22 mouse cellular contexts compared by ENCODE assay signal in genomic region chr2:50835511-50836320, GRCm38 (mm10).
DNase-seq lines count a peak whose midpoint lies in the region; ATAC-seq lines count a peak whose summit lies in the region.
"Had no signal": no experiment of that assay in that cellular context is flagged by ENCODE, and none has a peak within 500 bp of the region (broad histone marks: within the 10 kb centered on the region; RNA-seq: fewer than 3 reads in every experiment).

No protein-coding gene starts in this region.

- no peak overlapping the region for H3K9ac ChIP-seq in forebrain, embryonic 13.5 days
- H3K9ac ChIP-seq in forebrain, embryonic 12.5 days: no peak overlapping the region
- H3K9ac ChIP-seq in heart, embryonic 12.5 days: no peak overlapping the region
- H3K9ac ChIP-seq in midbrain, embryonic 11.5 days (ENCODE audit: low read length): no peak overlapping the region
- H3K9ac ChIP-seq in midbrain, embryonic 13.5 days (replicated peaks): no peak overlapping the region
- H3K9ac ChIP-seq: embryonic facial prominence, embryonic 12.5 days; hindbrain, embryonic 15.5 days; kidney, embryonic 15.5 days had no signal

- DNase-seq in heart, adult 11 months: peak; percentile 40
- DNase-seq in midbrain, embryonic 11.5 days (ENCODE audit: low spot score, missing footprints): peak; percentile 41
- DNase-seq in telencephalon, adult 2 months (ENCODE audit: low read depth, low spot score): peak; percentile 24
- no peak for DNase-seq in layer of hippocampus, adult 9-11 months
- DNase-seq: adrenal gland, postnatal 14 days; B cell, adult 2 months; cerebellum, adult 11 months; cerebellum, adult 9-10 months; cerebellum, postnatal 25 days; gastrocnemius, postnatal 36 days; heart, adult 18-20 months; kidney, adult 2 months had no signal

- H3K4me2 ChIP-seq in forebrain, embryonic 13.5 days: no peak overlapping the region
- no peak overlapping the region for H3K4me2 ChIP-seq in forebrain, embryonic 12.5 days
- H3K4me2 ChIP-seq in heart, embryonic 12.5 days: no peak overlapping the region
- no peak overlapping the region for H3K4me2 ChIP-seq in midbrain, embryonic 11.5 days
- H3K4me2 ChIP-seq in midbrain, embryonic 13.5 days (replicated peaks): no peak overlapping the region
- H3K4me2 ChIP-seq: embryonic facial prominence, embryonic 12.5 days; hindbrain, embryonic 15.5 days; kidney, embryonic 15.5 days had no signal

- no peaks in the 10 kb centered on the region for H3K36me3 ChIP-seq in forebrain, embryonic 13.5 days (ENCODE audit: poor library complexity, severe bottlenecking)
- no peaks in the 10 kb centered on the region for H3K36me3 ChIP-seq in forebrain, embryonic 12.5 days (replicated peaks)
- no peaks in the 10 kb centered on the region for H3K36me3 ChIP-seq in heart, embryonic 12.5 days
- no peaks in the 10 kb centered on the region for H3K36me3 ChIP-seq in midbrain, embryonic 11.5 days (ENCODE audit: control insufficient read depth, insufficient read depth, low read length)
- H3K36me3 ChIP-seq in midbrain, embryonic 13.5 days: no peaks in the 10 kb centered on the region
- H3K36me3 ChIP-seq: embryonic facial prominence, embryonic 12.5 days; heart, embryonic 10.5 days; hindbrain, embryonic 15.5 days; kidney, embryonic 15.5 days had no signal

- 47% methylated on average over 6 of the region's 6 CpGs for WGBS in forebrain, embryonic 13.5 days
- 62% methylated on average over 6 of the region's 6 CpGs for WGBS in forebrain, embryonic 12.5 days
- 64% methylated on average over 6 of the region's 6 CpGs for WGBS in heart, embryonic 12.5 days
- 61% methylated on average over 6 of the region's 6 CpGs for WGBS in midbrain, embryonic 11.5 days
- WGBS in midbrain, embryonic 13.5 days: 60% methylated on average over 6 of the region's 6 CpGs

- H3K9me3 ChIP-seq in forebrain, embryonic 13.5 days (replicated peaks): no peaks in the 10 kb centered on the region
- no peaks in the 10 kb centered on the region for H3K9me3 ChIP-seq in forebrain, embryonic 12.5 days
- H3K9me3 ChIP-seq in heart, embryonic 12.5 days (replicated peaks): no peaks in the 10 kb centered on the region; the same call in 1 of the 2 replicates
- H3K9me3 ChIP-seq in midbrain, embryonic 11.5 days (ENCODE audit: control insufficient read depth, low read length): no peaks in the 10 kb centered on the region
- no peaks in the 10 kb centered on the region for H3K9me3 ChIP-seq in midbrain, embryonic 13.5 days
- H3K9me3 ChIP-seq: embryonic facial prominence, embryonic 12.5 days; heart, embryonic 10.5 days; hindbrain, embryonic 15.5 days; kidney, embryonic 15.5 days had no signal

- no peak overlapping the region for H3K4me3 ChIP-seq in forebrain, embryonic 13.5 days
- H3K4me3 ChIP-seq in forebrain, embryonic 12.5 days (replicated peaks): no peak overlapping the region
- no peak overlapping the region for H3K4me3 ChIP-seq in heart, embryonic 12.5 days
- no peak overlapping the region for H3K4me3 ChIP-seq in midbrain, embryonic 11.5 days (ENCODE audit: low read depth, low read length)
- H3K4me3 ChIP-seq in midbrain, embryonic 13.5 days (replicated peaks): no peak overlapping the region
- H3K4me3 ChIP-seq: embryonic facial prominence, embryonic 12.5 days; heart, embryonic 10.5 days; hindbrain, embryonic 15.5 days; kidney, embryonic 15.5 days had no signal

- peaks cover 7% of the 10 kb centered on the region; the same call in 1 of the 2 replicates for H3K4me1 ChIP-seq in forebrain, embryonic 13.5 days
- peaks cover 4% of the 10 kb centered on the region for H3K4me1 ChIP-seq in forebrain, embryonic 12.5 days
- peaks cover 15% of the 10 kb centered on the region for H3K4me1 ChIP-seq in heart, embryonic 12.5 days (replicated peaks)
- peaks cover 5% of the 10 kb centered on the region for H3K4me1 ChIP-seq in midbrain, embryonic 11.5 days (ENCODE audit: control insufficient read depth, insufficient read depth, low read length)
- H3K4me1 ChIP-seq in midbrain, embryonic 13.5 days (replicated peaks): peaks cover 6% of the 10 kb centered on the region; the same call in 1 of the 2 replicates
- H3K4me1 ChIP-seq: embryonic facial prominence, embryonic 12.5 days; hindbrain, embryonic 15.5 days; kidney, embryonic 15.5 days had no signal

- H3K27me3 ChIP-seq in forebrain, embryonic 13.5 days: no peaks in the 10 kb centered on the region
- no peaks in the 10 kb centered on the region for H3K27me3 ChIP-seq in forebrain, embryonic 12.5 days
- H3K27me3 ChIP-seq in heart, embryonic 12.5 days (replicated peaks): no peaks in the 10 kb centered on the region
- no peaks in the 10 kb centered on the region for H3K27me3 ChIP-seq in midbrain, embryonic 11.5 days (ENCODE audit: control insufficient read depth, insufficient read depth, low read length)
- no peaks in the 10 kb centered on the region for H3K27me3 ChIP-seq in midbrain, embryonic 13.5 days
- H3K27me3 ChIP-seq: embryonic facial prominence, embryonic 12.5 days; hindbrain, embryonic 15.5 days; kidney, embryonic 15.5 days had no signal

- peak; percentile 70; the same call in 1 of the 2 replicates for ATAC-seq in forebrain, embryonic 13.5 days
- ATAC-seq in forebrain, embryonic 12.5 days (ENCODE audit: low FRiP score): no peak
- no peak for ATAC-seq in heart, embryonic 12.5 days (ENCODE audit: insufficient number of reproducible peaks, low FRiP score)
- no peak for ATAC-seq in midbrain, embryonic 11.5 days (ENCODE audit: low FRiP score)
- no peak for ATAC-seq in midbrain, embryonic 13.5 days
- ATAC-seq: CD4-positive, CD25-positive, alpha-beta regulatory T cell, adult 4 months; intestine, embryonic 16.5 days had no signal

- H3K27ac ChIP-seq in forebrain, embryonic 13.5 days: no peak overlapping the region
- no peak overlapping the region for H3K27ac ChIP-seq in forebrain, embryonic 12.5 days
- H3K27ac ChIP-seq in heart, embryonic 12.5 days (ENCODE audit: poor library complexity, severe bottlenecking): no peak overlapping the region
- no peak overlapping the region for H3K27ac ChIP-seq in midbrain, embryonic 11.5 days (ENCODE audit: low read depth, low read length)
- H3K27ac ChIP-seq in midbrain, embryonic 13.5 days: no peak overlapping the region
- H3K27ac ChIP-seq: embryonic facial prominence, embryonic 12.5 days; heart, embryonic 10.5 days; hindbrain, embryonic 15.5 days; kidney, embryonic 15.5 days had no signal
